Mouse (Mus musculus) lung, embryonic 14.5 days (tissue): ENCODE measurements around the gene C1qtnf1. TPM values are rescaled to one million over a fixed set of nuclear protein-coding genes. Genes with fewer than 3 reads are reported as not detected.
"Not testable (repeated sequence)": the region's sequence is repeated elsewhere in the genome, so short reads cannot be mapped to it uniquely, and the experiment has no call there.

Experiments
- ATAC-seq: fragments of 200-750 bp; cut with Nextera tagmentation; 2 replicates; pipeline ENCODE4 v1.8.0; 2017; ENCODE audit warnings: mild to moderate bottlenecking, moderate TSS enrichment, moderate library complexity; ENCODE audit not compliant: insufficient read depth
- DNase-seq: peaks from one replicate; pipeline ENCODE4 v3.0.0-alpha.2; 2015
- H3K27ac ChIP-seq: fragments of 300-500 bp; sonication (generic); 2 replicates; pipeline ENCODE4 v1.5.1; 2014; ENCODE audit warnings: low read depth, mild to moderate bottlenecking, moderate library complexity
- H3K27me3 ChIP-seq: fragments of 300-500 bp; sonication (generic); 2 replicates; pipeline ENCODE4 v1.6.1; 2014; ENCODE audit warnings: low read length, control low read depth; ENCODE audit not compliant: insufficient read depth
- H3K36me3 ChIP-seq: fragments of 300-500 bp; sonication (generic); 2 replicates; pipeline ENCODE4 v1.6.1; 2014; ENCODE audit warnings: control low read depth; ENCODE audit not compliant: insufficient read depth
- H3K4me1 ChIP-seq: fragments of 300-500 bp; sonication (generic); 2 replicates; pipeline ENCODE4 v1.6.1; 2014; ENCODE audit warnings: antibody characterized with exemption, control low read depth; ENCODE audit not compliant: insufficient read depth
- H3K4me2 ChIP-seq: fragments of 300-500 bp; sonication (generic); 2 replicates; pipeline ENCODE4 v1.6.1; 2014; ENCODE audit warnings: mild to moderate bottlenecking
- H3K4me3 ChIP-seq: fragments of 300-500 bp; sonication (generic); 2 replicates; pipeline ENCODE4 v1.5.1; 2014; ENCODE audit warnings: low read depth, low read length
- H3K9ac ChIP-seq: fragments of 300-500 bp; sonication (generic); 2 replicates; pipeline ENCODE4 v1.6.1; 2014
- H3K9me3 ChIP-seq: fragments of 300-500 bp; sonication (generic); 2 replicates; pipeline ENCODE4 v1.6.1; 2016; ENCODE audit warnings: low read depth, low read length, control low read depth
- CTCF ChIP-seq: IDR thresholded peaks from 2 replicates; pipeline ENCODE4 v1.5.1; 2016; ENCODE audit warnings: antibody characterized with exemption, low read depth
- WGBS: fragments of 180-500 bp; shearing (Covaris S2); extraction: QIAGEN DNeasy Blood & Tissue Kit; methylation state at CpG from one replicate; pipeline ENCODE4 v1.1.7; 2014; 5-methylcytosine and 5-hydroxymethylcytosine counted together
- polyA plus RNA-seq: library from polyadenylated mRNA; unstranded; fragments of >200 nt; fragmentation: Nextera tagmentation; extraction: Ambion mirVana; gene quantifications from 2 replicates; pipeline ENCODE4 v1.2.1, GENCODE M21; 2014

C1qtnf1 gene
- polyA plus RNA-seq = 6.6 and 7.7 TPM in 2 replicates

- Histone ChIP-seq H3K4me3 (peak within 1 kb of the TSS; percentile 34), H3K9me3 (no peaks in the 10 kb centered on the region), H3K4me2 (peak within 1 kb of the TSS; percentile 65), H3K36me3 (no peaks in the 10 kb centered on the region), H3K9ac (peak within 1 kb of the TSS; percentile 39; the same call in 1 of the 2 replicates), H3K27me3 (no peaks in the 10 kb centered on the region), H3K4me1 (peaks cover 32% of the 10 kb centered on the region), H3K27ac (peak within 1 kb of the TSS; percentile 73)
- ATAC-seq (peak; percentile 47), DNase-seq (peak; percentile 80)
- under 1% methylated on average over 8 of the region's 8 CpGs for WGBS
- 0 out of 2 replicates have a peak, but pooled peaks have one; percentile 6 for TF ChIP-seq CTCF
Observed at GRCm38 (mm10) chr11:118427986-118428385, at the start of gene C1qtnf1. TSS of gene C1qtnf1 (plus strand) at chr11:118428203.

- no peak for TF ChIP-seq CTCF
- no peak for ATAC-seq
- 76% methylated on average over 6 of the region's 6 CpGs for WGBS
Observed at GRCm38 (mm10) chr11:118378656-118379055, 49.3 kb upstream of the C1qtnf1 start.

GRCm38 (mm10) chr11:118379251-118380009, 48.6 kb upstream of the C1qtnf1 start:
- TF ChIP-seq CTCF = peak; percentile 83
- WGBS = 38% methylated on average over 11 of the region's 11 CpGs
- ATAC-seq = peak; percentile 49; the same call in 1 of the 2 replicates

More at GRCm38 (mm10) chr11:118378656-118379055, 49.3 kb upstream of the C1qtnf1 start:
- Histone ChIP-seq H3K27me3 (no peaks in the 10 kb centered on the region; the same call in 1 of the 2 replicates), H3K9me3 (no peaks in the 10 kb centered on the region), H3K4me2 (no peak overlapping the region), H3K36me3 (no peaks in the 10 kb centered on the region), H3K27ac (no peak overlapping the region), H3K4me1 (no peaks in the 10 kb centered on the region), H3K9ac (no peak overlapping the region), H3K4me3 (no peak overlapping the region)
- no peak for DNase-seq

GRCm38 (mm10) chr11:118387816-118388215, 40.2 kb upstream of the C1qtnf1 start:
- not testable (repeated sequence) for DNase-seq, H3K9ac ChIP-seq, H3K27me3 ChIP-seq, H3K27ac ChIP-seq, ATAC-seq, H3K4me1 ChIP-seq, H3K9me3 ChIP-seq, H3K36me3 ChIP-seq, H3K4me3 ChIP-seq, H3K4me2 ChIP-seq
- WGBS = 86% methylated on average over 13 of the region's 13 CpGs

More at GRCm38 (mm10) chr11:118379251-118380009, 48.6 kb upstream of the C1qtnf1 start:
- H3K4me2 ChIP-seq = no peak overlapping the region
- no peak overlapping the region for H3K4me3 ChIP-seq
- no peak overlapping the region for H3K27ac ChIP-seq
- no peaks in the 10 kb centered on the region for H3K9me3 ChIP-seq
- H3K36me3 ChIP-seq = no peaks in the 10 kb centered on the region
- no peaks in the 10 kb centered on the region for H3K4me1 ChIP-seq
- peak; percentile 90 for DNase-seq
- H3K27me3 ChIP-seq = no peaks in the 10 kb centered on the region; the same call in 1 of the 2 replicates
- no peak overlapping the region for H3K9ac ChIP-seq

- WGBS = 56% methylated on average over 5 of the region's 5 CpGs
- Histone ChIP-seq H3K9ac (no peak overlapping the region), H3K4me3 (no peak overlapping the region), H3K36me3 (no peaks in the 10 kb centered on the region), H3K4me1 (no peaks in the 10 kb centered on the region), H3K27me3 (no peaks in the 10 kb centered on the region), H3K4me2 (no peak overlapping the region), H3K9me3 (no peaks in the 10 kb centered on the region), H3K27ac (no peak overlapping the region)
- ATAC-seq (no peak), DNase-seq (no peak)
- TF ChIP-seq CTCF = no peak
Observed at GRCm38 (mm10) chr11:118393991-118394390, 34.0 kb upstream of the C1qtnf1 start.

- H3K4me2 ChIP-seq = no peak overlapping the region
- no peak for ATAC-seq
- no peaks in the 10 kb centered on the region for H3K4me1 ChIP-seq
- no peak for DNase-seq
- no peak overlapping the region for H3K9ac ChIP-seq
- WGBS = 51% methylated on average over 6 of the region's 6 CpGs
- no peak for TF ChIP-seq CTCF
- H3K27ac ChIP-seq = no peak overlapping the region
- H3K36me3 ChIP-seq = no peaks in the 10 kb centered on the region
- no peaks in the 10 kb centered on the region for H3K9me3 ChIP-seq
- H3K4me3 ChIP-seq = no peak overlapping the region
- H3K27me3 ChIP-seq = no peaks in the 10 kb centered on the region
Observed at GRCm38 (mm10) chr11:118394538-118394937, 33.5 kb upstream of the C1qtnf1 start.

- 89% methylated on average over 26 of the region's 26 CpGs for WGBS
- H3K27me3 ChIP-seq = no peaks in the 10 kb centered on the region
- no peaks in the 10 kb centered on the region for H3K36me3 ChIP-seq
- no peak overlapping the region for H3K4me2 ChIP-seq
- H3K4me3 ChIP-seq = no peak overlapping the region
- H3K27ac ChIP-seq = no peak overlapping the region
- TF ChIP-seq CTCF = no peak
- DNase-seq (no peak), ATAC-seq (no peak)
- no peaks in the 10 kb centered on the region for H3K9me3 ChIP-seq
- no peaks in the 10 kb centered on the region for H3K4me1 ChIP-seq
- no peak overlapping the region for H3K9ac ChIP-seq
Observed at GRCm38 (mm10) chr11:118397806-118398530, 30.0 kb upstream of the C1qtnf1 start.
